Mouse (Mus musculus) gastrocnemius, postnatal 36 days (tissue): ENCODE results near the gene Cd200r3. TPM values are rescaled to one million over a fixed set of nuclear protein-coding genes. Genes with fewer than 3 reads are reported as not detected.

Source experiments
- DNase-seq, 2 experiments: peaks; one replicate each; pipeline ENCODE4 v3.0.0; 2022
- intact Hi-C: fragments of 180-260 bp; cut with DNase I; formaldehyde crosslinking; loops from one replicate; pipeline ENCODE4 v1.15.1; 2025
- total RNA-seq, 2 experiments: library from RNA; stranded (reverse); gene quantifications; 2 replicates each; pipeline ENCODE4 v1.2.3; 2021

The Cd200r3 gene
- total RNA-seq, 2 experiments from 2014 or later: not detected

DNA sequence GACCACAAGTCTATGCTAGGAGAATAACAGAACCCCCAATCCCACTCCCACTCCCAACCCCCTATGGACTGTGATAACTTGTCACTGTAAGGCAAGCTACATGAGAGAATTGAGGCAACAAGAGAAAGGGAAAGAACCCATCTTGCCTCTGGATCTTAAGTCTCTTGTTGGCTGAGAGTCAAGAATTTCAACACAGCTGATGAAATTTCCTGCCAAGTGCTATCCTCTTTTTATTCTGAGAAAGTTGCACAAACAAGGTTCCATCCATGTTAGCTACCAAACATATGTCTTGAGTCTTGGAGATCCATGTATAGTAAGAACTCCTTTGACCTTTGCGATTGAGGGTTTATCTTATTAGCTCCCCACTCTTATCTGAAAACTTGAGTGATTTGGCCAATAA, 86.0 kb downstream of the Cd200r3 start:
- intact Hi-C loops: no loop called here
- no peak for DNase-seq

- intact Hi-C loops: no loop called here
Measured at GRCm38 (mm10) chr16:45030127-45030526, 86.6 kb downstream of the Cd200r3 start.

DNA sequence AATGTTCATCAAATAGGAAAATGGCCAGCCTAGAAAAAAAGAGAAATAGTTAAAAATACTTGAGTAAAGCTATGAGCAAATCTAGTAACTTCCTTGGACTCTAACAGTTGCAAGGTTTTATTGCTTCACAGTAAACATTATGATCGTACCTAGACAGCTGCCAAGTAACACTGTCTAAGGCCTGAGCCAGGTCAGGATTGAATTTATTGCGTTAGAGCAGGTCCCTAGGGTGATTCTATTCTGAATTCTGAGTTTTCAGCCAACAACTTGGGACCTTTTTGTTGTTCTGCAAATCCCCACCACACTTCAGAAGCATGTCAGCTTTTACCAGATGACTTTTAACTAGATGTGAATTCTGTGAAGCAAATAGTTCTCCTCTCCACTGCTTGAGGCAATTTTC, 87.3 kb downstream of the Cd200r3 start:
- intact Hi-C loops: no loop called here
- peak in 1 of 2 experiments; percentile 13 for DNase-seq

More at GRCm38 (mm10) chr16:45030127-45030526, 86.6 kb downstream of the Cd200r3 start:
- no peak for DNase-seq

Other genes starting within 250 kb of the Cd200r3 start
- gene Nepro, start 219.4 kb upstream of the Cd200r3 start, total RNA-seq: 1 to 10 TPM; 3.5 to 3.6 TPM
- 10 to 100 TPM in 1 of 2 experiments, 1 to 10 TPM in 1; 8.0 to 11.1 TPM for gene Gtpbp8, start 197.3 kb upstream of the Cd200r3 start, total RNA-seq
- gene Cd200r1, start 177.9 kb upstream of the Cd200r3 start, total RNA-seq: under 1 TPM; 0.17 to 0.23 TPM
- gene Cd200r4, start 131.9 kb upstream of the Cd200r3 start, total RNA-seq: not detected
- gene Cd200r2, start 76.6 kb upstream of the Cd200r3 start, total RNA-seq: not detected
- 10 to 100 TPM; 20.0 to 30.0 TPM for gene Ccdc80, start 149.7 kb downstream of the Cd200r3 start, total RNA-seq
- 1 to 10 TPM; 3.3 to 5.1 TPM for gene Slc35a5, start 215.0 kb downstream of the Cd200r3 start, total RNA-seq
- 10 to 100 TPM; 17.4 to 19.4 TPM for gene Atg3, start 215.1 kb downstream of the Cd200r3 start, total RNA-seq